Mouse (Mus musculus): ENCODE results near the gene Gm15557. TPM values are rescaled to one million over a fixed set of nuclear protein-coding genes. Genes with fewer than 3 reads are reported as not detected.

The Gm15557 gene
- polyA plus RNA-seq, 1 experiment from 2014 or later = not detected

DNA sequence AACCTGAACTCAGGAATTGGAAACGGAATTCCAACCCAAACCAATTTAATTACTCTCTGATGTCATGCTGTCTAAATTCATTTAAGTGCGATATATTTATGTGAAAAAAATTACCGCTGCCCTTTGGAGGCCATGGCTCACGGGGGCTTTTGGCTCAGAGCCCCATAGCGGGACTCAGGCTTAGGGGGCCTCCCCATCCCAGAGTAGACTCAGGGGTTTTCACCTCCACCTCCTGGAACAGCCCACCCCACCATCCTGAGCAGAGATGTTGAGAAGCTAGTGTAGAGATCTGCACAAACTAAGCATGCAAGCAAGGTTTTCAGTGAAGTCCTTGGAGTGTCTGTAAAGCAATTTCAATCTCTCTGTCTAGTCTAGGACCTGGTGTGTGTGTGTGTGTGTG is 5.1 kb downstream of the Gm15557 start:
- DNase-seq (ENCODE audit: low spot score) (peak; percentile 31), ATAC-seq (ENCODE audit: low read depth) (peak; percentile 51; the same call in 1 of the 2 replicates)
- H3K27me3 ChIP-seq (replicated peaks; ENCODE audit: control insufficient read depth, insufficient read depth, low read length) = no peaks in the 10 kb centered on the region; the same call in 1 of the 2 replicates
- H3K27ac ChIP-seq (replicated peaks; ENCODE audit: low read depth, low read length) = peak overlapping the region; percentile 46; the same call in 1 of the 2 replicates
- H3K4me3 ChIP-seq (ENCODE audit: low read depth, low read length) = no peak overlapping the region
- 33% methylated on average over 5 of the region's 5 CpGs for WGBS
- no peak overlapping the region for H3K9ac ChIP-seq (ENCODE audit: low read depth, low read length)
- H3K4me2 ChIP-seq (ENCODE audit: low read depth, low read length) = peak overlapping the region; percentile 50
- H3K9me3 ChIP-seq (ENCODE audit: control insufficient read depth, low read length) = no peaks in the 10 kb centered on the region
- no peaks in the 10 kb centered on the region for H3K36me3 ChIP-seq (ENCODE audit: control insufficient read depth, insufficient read depth, low read length)
- peaks cover 36% of the 10 kb centered on the region for H3K4me1 ChIP-seq (ENCODE audit: control insufficient read depth, insufficient read depth, low read length)

DNA sequence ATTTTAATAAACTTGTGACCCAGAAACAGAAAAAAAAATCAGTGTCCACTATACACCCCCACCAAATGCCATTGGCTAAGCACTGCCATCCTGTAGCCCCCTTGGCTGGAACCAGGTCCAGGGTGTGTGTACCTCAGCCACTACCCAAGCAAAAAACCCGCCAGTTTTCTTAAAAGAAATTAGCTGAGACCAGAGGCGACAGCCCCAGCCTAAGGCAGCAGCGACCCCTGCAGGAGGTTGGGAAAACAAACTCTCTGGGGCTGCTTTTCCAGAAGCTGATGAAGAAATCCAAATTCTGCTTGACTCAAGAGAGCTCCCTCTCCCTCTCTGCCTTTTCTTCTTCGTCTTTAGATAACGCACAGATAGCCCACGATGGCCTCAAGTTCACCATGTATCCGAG is 5.5 kb downstream of the Gm15557 start:
- Histone ChIP-seq H3K36me3 (ENCODE audit: control insufficient read depth, insufficient read depth, low read length) (no peaks in the 10 kb centered on the region), H3K27me3 (replicated peaks; ENCODE audit: control insufficient read depth, insufficient read depth, low read length) (no peaks in the 10 kb centered on the region; the same call in 1 of the 2 replicates), H3K4me1 (ENCODE audit: control insufficient read depth, insufficient read depth, low read length) (peaks cover 36% of the 10 kb centered on the region), H3K4me2 (ENCODE audit: low read depth, low read length) (no peak overlapping the region), H3K9me3 (ENCODE audit: control insufficient read depth, low read length) (no peaks in the 10 kb centered on the region), H3K9ac (ENCODE audit: low read depth, low read length) (no peak overlapping the region), H3K27ac (replicated peaks; ENCODE audit: low read depth, low read length) (no peak overlapping the region), H3K4me3 (ENCODE audit: low read depth, low read length) (no peak overlapping the region)
- peak; percentile 85 for DNase-seq (ENCODE audit: low spot score)
- 6% methylated on average over 7 of the region's 7 CpGs for WGBS
- ATAC-seq (ENCODE audit: low read depth) = no peak

DNA sequence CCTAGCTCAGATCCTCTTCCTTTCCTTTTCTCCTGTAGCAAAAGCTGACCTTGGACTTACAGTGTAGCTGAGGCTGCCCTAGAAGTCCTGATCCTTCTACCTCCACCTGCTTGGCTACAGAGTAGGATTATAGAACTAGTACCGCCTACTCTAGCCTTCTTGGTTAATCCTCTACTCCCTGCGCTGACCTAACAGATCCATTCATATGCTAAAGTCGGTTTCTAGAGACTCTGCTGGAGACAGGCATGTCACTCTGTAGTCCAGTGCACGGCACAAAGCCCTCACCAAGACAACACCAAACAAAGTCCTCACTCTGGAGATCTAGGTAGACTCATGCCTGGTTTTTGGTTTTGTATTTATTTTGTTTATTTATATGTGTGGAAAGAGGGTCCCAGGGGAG is 6.0 kb downstream of the Gm15557 start:
- DNase-seq (ENCODE audit: low spot score) (no peak), ATAC-seq (ENCODE audit: low read depth) (no peak)
- H3K4me3 ChIP-seq (ENCODE audit: low read depth, low read length) = no peak overlapping the region
- H3K4me2 ChIP-seq (ENCODE audit: low read depth, low read length) = no peak overlapping the region
- H3K9ac ChIP-seq (ENCODE audit: low read depth, low read length) = no peak overlapping the region
- no peak overlapping the region for H3K27ac ChIP-seq (replicated peaks; ENCODE audit: low read depth, low read length)
- no peaks in the 10 kb centered on the region for H3K9me3 ChIP-seq (ENCODE audit: control insufficient read depth, low read length)
- 24% methylated on average over 4 of the region's 4 CpGs for WGBS
- peaks cover 36% of the 10 kb centered on the region for H3K4me1 ChIP-seq (ENCODE audit: control insufficient read depth, insufficient read depth, low read length)
- H3K27me3 ChIP-seq (replicated peaks; ENCODE audit: control insufficient read depth, insufficient read depth, low read length) = no peaks in the 10 kb centered on the region; the same call in 1 of the 2 replicates
- no peaks in the 10 kb centered on the region for H3K36me3 ChIP-seq (ENCODE audit: control insufficient read depth, insufficient read depth, low read length)

DNA sequence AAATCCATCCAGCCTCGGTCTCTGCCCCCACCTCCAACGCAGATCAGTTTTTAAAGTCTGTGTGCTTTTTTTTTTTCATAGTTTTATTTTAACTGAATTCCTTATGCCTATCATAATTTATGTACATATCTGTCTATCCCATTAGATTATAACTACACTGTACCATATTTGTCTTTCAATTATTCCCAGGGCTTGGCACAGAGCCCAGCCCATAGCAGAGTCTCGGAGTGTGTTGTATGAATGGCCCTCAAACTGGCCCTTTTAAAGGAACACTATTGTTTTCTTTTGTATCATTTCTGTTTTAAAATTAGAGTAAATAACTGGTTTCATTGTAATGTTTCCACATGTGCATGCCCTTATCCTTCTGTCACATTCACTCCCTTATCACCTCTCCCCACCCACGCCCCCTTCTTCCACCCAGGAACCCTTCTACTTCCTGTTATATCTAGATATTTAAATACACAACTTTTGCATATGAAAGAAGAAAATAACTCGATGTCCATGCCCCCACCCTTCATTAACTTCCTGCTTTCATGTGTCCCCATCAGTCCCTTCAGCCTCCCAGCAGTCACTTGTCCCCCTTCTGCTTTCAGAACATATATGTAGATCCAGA is 7.0 kb downstream of the Gm15557 start:
- no peaks in the 10 kb centered on the region for H3K36me3 ChIP-seq (ENCODE audit: control insufficient read depth, insufficient read depth, low read length)

DNA sequence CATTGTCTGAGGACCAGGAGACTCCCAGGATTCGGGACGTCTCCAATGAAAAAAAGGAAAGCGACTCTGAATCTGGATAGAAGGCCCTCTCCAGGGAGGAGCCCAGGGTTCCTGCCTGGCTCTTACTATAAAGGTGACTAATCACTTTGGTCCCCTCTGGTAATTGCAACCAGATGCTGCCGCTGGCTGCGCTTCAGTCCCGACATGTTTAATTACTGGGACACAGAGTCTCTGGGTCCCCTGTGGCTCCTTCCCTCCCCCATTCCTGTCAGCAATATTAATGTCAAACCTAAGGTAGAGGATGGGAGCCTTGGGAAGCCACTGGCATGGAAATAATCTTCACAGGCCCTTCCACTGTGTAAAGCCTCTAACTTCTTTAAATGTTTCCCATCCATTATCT is 8.8 kb downstream of the Gm15557 start:
- Histone ChIP-seq H3K9me3 (ENCODE audit: control insufficient read depth, low read length) (no peaks in the 10 kb centered on the region), H3K36me3 (ENCODE audit: control insufficient read depth, insufficient read depth, low read length) (no peaks in the 10 kb centered on the region), H3K4me1 (ENCODE audit: control insufficient read depth, insufficient read depth, low read length) (peaks cover 27% of the 10 kb centered on the region), H3K4me3 (ENCODE audit: low read depth, low read length) (no peak overlapping the region), H3K4me2 (ENCODE audit: low read depth, low read length) (no peak overlapping the region), H3K27ac (replicated peaks; ENCODE audit: low read depth, low read length) (no peak overlapping the region), H3K27me3 (replicated peaks; ENCODE audit: control insufficient read depth, insufficient read depth, low read length) (no peaks in the 10 kb centered on the region; the same call in 1 of the 2 replicates), H3K9ac (ENCODE audit: low read depth, low read length) (no peak overlapping the region)
- WGBS = 11% methylated on average over 6 of the region's 6 CpGs
- ATAC-seq (ENCODE audit: low read depth) (peak; percentile 38), DNase-seq (ENCODE audit: low spot score) (peak; percentile 83)

More for the DNA sequence above, 7.0 kb downstream of the Gm15557 start:
- ATAC-seq (ENCODE audit: low read depth) (no peak), DNase-seq (ENCODE audit: low spot score) (peak; percentile 47)
- Histone ChIP-seq H3K4me1 (ENCODE audit: control insufficient read depth, insufficient read depth, low read length) (peaks cover 36% of the 10 kb centered on the region), H3K27ac (replicated peaks; ENCODE audit: low read depth, low read length) (no peak overlapping the region), H3K27me3 (replicated peaks; ENCODE audit: control insufficient read depth, insufficient read depth, low read length) (no peaks in the 10 kb centered on the region; the same call in 1 of the 2 replicates), H3K4me2 (ENCODE audit: low read depth, low read length) (no peak overlapping the region), H3K4me3 (ENCODE audit: low read depth, low read length) (no peak overlapping the region), H3K9ac (ENCODE audit: low read depth, low read length) (no peak overlapping the region), H3K9me3 (ENCODE audit: control insufficient read depth, low read length) (no peaks in the 10 kb centered on the region)
- 55% methylated on average over 5 of the region's 5 CpGs for WGBS

DNA sequence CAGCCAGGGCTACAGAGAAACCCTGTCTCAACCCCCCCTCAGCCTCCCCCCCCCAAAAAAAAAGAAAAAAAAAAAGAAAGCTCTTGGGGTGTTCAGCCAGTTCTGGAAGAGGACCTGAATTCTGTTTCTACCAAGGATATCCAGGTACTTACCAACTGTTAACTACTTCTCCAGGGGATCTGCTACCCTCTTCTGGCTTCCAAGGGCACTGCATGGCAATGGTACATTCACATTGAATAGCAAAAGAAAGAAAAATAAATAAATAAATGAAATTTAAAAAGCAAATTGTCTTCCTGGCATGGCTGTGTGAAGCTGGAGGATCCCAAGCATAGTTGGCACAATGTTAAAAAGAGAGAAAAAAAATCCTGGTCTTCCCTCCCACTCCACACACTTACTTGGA is 11.5 kb downstream of the Gm15557 start:
- no peak for ATAC-seq (ENCODE audit: low read depth)
- Histone ChIP-seq H3K4me2 (ENCODE audit: low read depth, low read length) (no peak overlapping the region), H3K4me1 (ENCODE audit: control insufficient read depth, insufficient read depth, low read length) (peaks cover 11% of the 10 kb centered on the region; the same call in 1 of the 2 replicates), H3K27me3 (replicated peaks; ENCODE audit: control insufficient read depth, insufficient read depth, low read length) (no peaks in the 10 kb centered on the region; the same call in 1 of the 2 replicates), H3K36me3 (ENCODE audit: control insufficient read depth, insufficient read depth, low read length) (no peaks in the 10 kb centered on the region), H3K4me3 (ENCODE audit: low read depth, low read length) (no peak overlapping the region), H3K9ac (ENCODE audit: low read depth, low read length) (no peak overlapping the region), H3K27ac (replicated peaks; ENCODE audit: low read depth, low read length) (no peak overlapping the region), H3K9me3 (ENCODE audit: control insufficient read depth, low read length) (no peaks in the 10 kb centered on the region)
- peak; percentile 77 for DNase-seq (ENCODE audit: low spot score)

DNA sequence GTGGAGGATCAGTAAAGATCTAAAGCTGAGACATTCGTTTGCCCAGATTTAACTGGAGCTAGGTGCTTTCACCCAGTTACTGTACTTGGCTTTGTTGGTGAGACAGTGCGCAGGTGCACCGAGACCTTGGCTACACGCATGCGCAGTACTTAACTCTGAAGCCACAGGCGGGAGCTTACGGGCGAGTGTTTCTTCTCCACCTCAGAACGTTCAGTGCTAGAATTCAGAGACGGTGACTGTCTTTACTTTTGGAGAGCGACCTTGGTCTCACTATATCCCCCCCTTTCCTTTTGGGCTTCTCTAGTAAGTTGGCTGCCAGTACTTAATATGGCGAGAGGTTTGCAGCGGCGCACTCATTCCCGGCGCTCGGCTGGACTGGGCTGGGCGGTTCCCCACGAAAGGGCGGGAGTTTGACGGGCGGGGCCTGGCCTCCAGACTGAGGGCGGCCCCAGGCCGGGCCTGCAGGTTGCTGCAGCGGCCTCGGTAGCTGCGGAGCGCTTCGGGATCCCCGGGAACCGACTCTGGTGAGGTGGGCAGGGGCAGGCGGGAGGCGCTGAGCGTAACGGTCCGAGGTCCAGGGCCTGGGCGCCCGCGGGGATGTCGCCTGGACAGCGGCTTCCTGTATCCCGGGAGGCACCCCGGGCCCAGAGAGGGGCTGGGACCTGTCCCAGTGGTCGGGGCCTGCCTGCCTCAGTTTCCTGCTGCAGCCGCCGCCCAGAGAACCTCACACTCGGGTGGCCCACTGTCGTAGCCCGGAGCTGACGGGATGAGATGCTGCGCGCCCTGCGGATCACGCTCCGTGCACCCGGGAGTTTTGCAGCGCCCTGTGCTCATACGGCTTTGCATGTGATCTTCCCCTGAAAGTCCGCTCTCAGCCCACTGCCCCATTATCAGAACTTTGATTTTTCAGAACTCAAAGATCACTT is 15.9 kb downstream of the Gm15557 start, which contains the start of gene Cep250:
TSS of gene Cep250 (plus strand) at position 325 of the 926 bp plus-strand sequence.
- H3K27ac ChIP-seq (replicated peaks; ENCODE audit: low read depth, low read length) = peak within 1 kb of the TSS; percentile 81
- H3K4me2 ChIP-seq (ENCODE audit: low read depth, low read length) = peak within 1 kb of the TSS; percentile 66
- H3K9ac ChIP-seq (ENCODE audit: low read depth, low read length) = peak within 1 kb of the TSS; percentile 90
- H3K36me3 ChIP-seq (ENCODE audit: control insufficient read depth, insufficient read depth, low read length) = 0 out of 2 replicates have a peak, but pooled peaks cover 8% of the 10 kb centered on the region
- under 1% methylated on average over 29 of the region's 59 CpGs for WGBS
- H3K4me1 ChIP-seq (ENCODE audit: control insufficient read depth, insufficient read depth, low read length) = 0 out of 2 replicates have a peak, but pooled peaks cover 5% of the 10 kb centered on the region
- H3K4me3 ChIP-seq (ENCODE audit: low read depth, low read length) = peak within 1 kb of the TSS; percentile 72
- ATAC-seq (ENCODE audit: low read depth) = peak; percentile 97
- H3K27me3 ChIP-seq (replicated peaks; ENCODE audit: control insufficient read depth, insufficient read depth, low read length) = no peaks in the 10 kb centered on the region
- H3K9me3 ChIP-seq (ENCODE audit: control insufficient read depth, low read length) = no peaks in the 10 kb centered on the region
- peak; percentile 96 for DNase-seq (ENCODE audit: low spot score)

DNA sequence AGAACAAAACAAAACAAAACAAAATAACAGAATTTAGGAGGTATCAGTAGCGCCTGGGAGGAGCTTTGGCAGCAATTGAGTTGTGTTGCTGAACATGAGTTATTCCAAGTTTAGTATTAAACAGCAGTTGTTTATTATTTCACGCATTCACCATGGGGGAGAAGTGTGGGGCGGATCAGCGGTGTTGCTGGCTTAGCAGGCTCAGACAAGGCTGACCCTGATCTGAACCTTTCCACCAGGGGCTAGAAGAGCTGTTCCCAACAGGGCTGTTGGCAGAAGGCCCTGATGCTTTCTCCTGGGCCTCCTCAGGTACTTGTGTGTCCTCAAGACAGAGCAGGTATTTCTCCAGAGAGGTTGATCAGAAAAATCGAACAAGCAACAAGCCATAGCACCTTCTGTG is 19.5 kb downstream of the Gm15557 start:
- Histone ChIP-seq H3K4me3 (ENCODE audit: low read depth, low read length) (no peak overlapping the region), H3K27me3 (replicated peaks; ENCODE audit: control insufficient read depth, insufficient read depth, low read length) (no peaks in the 10 kb centered on the region), H3K4me2 (ENCODE audit: low read depth, low read length) (no peak overlapping the region), H3K9me3 (ENCODE audit: control insufficient read depth, low read length) (no peaks in the 10 kb centered on the region), H3K4me1 (ENCODE audit: control insufficient read depth, insufficient read depth, low read length) (0 out of 2 replicates have a peak, but pooled peaks cover 5% of the 10 kb centered on the region), H3K36me3 (ENCODE audit: control insufficient read depth, insufficient read depth, low read length) (peaks cover 41% of the 10 kb centered on the region), H3K9ac (ENCODE audit: low read depth, low read length) (no peak overlapping the region), H3K27ac (replicated peaks; ENCODE audit: low read depth, low read length) (no peak overlapping the region)
- WGBS = 80% methylated on average over 5 of the region's 5 CpGs
- ATAC-seq (ENCODE audit: low read depth) = no peak
- peak; percentile 30 for DNase-seq (ENCODE audit: low spot score)

Data from embryonic facial prominence, embryonic 14.5 days (tissue).